Mouse (Mus musculus) hindbrain, embryonic 10.5 days (tissue): ENCODE data around the gene Mettl18. TPM values are rescaled to one million over a fixed set of nuclear protein-coding genes. Genes with fewer than 3 reads are reported as not detected.

Experiments used
- DNase-seq: peaks from one replicate; pipeline ENCODE4 v3.0.0-alpha.2; 2017; ENCODE audit warnings: low spot score
- H3K27ac ChIP-seq: fragments of 300-500 bp; sonication (generic); 2 replicates; pipeline ENCODE4 v1.5.1; 2016; ENCODE audit warnings: mild to moderate bottlenecking, moderate library complexity
- H3K27me3 ChIP-seq: fragments of 300-500 bp; sonication (generic); 2 replicates; pipeline ENCODE4 v1.6.1; 2016; ENCODE audit warnings: mild to moderate bottlenecking; ENCODE audit not compliant: poor library complexity, insufficient read depth, severe bottlenecking
- H3K36me3 ChIP-seq: fragments of 300-500 bp; sonication (generic); 2 replicates; pipeline ENCODE4 v1.6.1; 2016; ENCODE audit warnings: mild to moderate bottlenecking, moderate library complexity
- H3K4me1 ChIP-seq: fragments of 300-500 bp; sonication (generic); replicated peaks from 2 replicates; pipeline ENCODE4 v1.6.1; 2016; ENCODE audit warnings: mild to moderate bottlenecking
- H3K4me3 ChIP-seq: fragments of 300-500 bp; sonication (generic); 2 replicates; pipeline ENCODE4 v1.5.1; 2016; ENCODE audit warnings: mild to moderate bottlenecking, moderate library complexity
- H3K9me3 ChIP-seq: fragments of 300-500 bp; sonication (generic); 2 replicates; pipeline ENCODE4 v1.6.1; 2016; ENCODE audit warnings: mild to moderate bottlenecking, moderate library complexity
- WGBS: fragments of 180-500 bp; shearing (Covaris S2); methylation state at CpG from one replicate; pipeline ENCODE4 v1.1.7; 2016; 5-methylcytosine and 5-hydroxymethylcytosine counted together
- polyA plus RNA-seq: library from polyadenylated mRNA; unstranded; fragments of >200 nt; fragmentation: Nextera tagmentation; extraction: Ambion mirVana; gene quantifications from 2 replicates; pipeline ENCODE4 v1.2.1, GENCODE M21; 2016

Gene Mettl18
- 8.7 and 10.3 TPM in 2 replicates for polyA plus RNA-seq

DNA sequence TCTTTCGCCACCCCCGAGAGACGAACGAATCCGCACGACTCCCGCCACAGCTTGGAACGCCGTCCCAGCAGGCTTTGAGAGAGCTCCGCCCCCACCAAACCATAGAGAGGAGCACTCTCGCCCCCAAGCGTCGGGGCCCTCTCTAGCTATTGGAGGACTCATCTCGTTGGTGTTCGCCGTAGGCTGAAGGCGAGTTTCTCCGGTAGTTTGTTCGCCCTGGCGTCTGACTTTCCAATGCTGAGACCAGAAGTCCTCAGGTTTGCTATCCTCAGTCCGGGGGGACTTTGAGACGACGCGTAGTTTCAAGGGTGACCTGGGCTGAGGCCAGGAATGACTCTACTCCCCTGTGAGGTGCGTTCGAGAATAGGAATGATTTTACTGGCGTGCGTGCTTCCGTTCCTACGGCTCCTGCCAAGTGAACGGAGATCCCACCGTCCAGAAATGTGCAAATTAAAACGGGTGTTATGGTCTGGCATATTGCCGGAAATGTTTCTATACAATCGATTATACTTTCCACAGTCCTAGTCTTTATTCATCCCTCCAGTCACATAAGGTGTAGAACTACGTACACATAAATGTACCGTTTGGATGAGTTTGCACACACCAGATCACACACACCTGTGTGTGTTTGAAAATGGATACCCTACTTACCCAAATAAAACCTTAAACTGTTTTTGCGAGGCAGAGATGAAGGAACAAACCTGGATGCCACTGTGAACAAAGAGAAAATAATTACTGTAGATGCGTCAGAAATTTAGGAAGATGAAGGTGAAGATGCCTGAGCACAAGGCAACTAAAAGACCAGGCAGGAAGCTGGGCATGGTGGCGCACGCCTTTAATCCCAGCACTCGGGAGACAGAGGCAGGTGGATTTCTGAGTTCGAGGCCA, at the start of gene Mettl18, which contains the start of gene BC055324:
Mettl18 (plus strand) TSS at position 169 of the 888 bp plus-strand sequence.
BC055324 (minus strand) TSS at position 76 of the 888 bp plus-strand sequence.
- peak; percentile 93 for DNase-seq

DNA sequence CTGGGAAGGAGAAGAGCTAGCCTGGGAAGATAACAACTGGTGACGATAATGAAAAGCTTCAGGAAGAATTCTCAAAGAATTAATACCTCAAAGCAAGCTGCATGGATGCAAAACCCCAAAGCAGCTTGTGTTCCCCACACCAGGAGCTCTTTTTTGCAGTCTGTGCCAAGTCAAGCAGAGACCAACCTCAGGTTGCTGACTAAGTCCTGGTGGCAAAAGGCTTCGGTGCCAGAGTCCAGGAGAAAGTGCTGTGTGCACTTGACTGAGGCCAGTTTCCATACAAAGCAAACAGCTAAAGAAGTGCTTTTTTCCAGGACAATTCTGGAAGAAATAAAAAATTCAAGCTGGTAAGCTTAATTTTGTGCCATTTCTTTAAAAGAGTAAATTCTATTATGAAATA, 41.3 kb upstream of the Mettl18 start:
- Histone ChIP-seq H3K27me3 (no peaks in the 10 kb centered on the region), H3K4me3 (no peak overlapping the region), H3K9me3 (no peaks in the 10 kb centered on the region), H3K27ac (no peak overlapping the region), H3K4me1 (no peaks in the 10 kb centered on the region), H3K36me3 (peaks cover 97% of the 10 kb centered on the region)
- no peak for DNase-seq
- 89% methylated on average over 2 of the region's 2 CpGs for WGBS

More for the DNA sequence above, at the start of gene Mettl18, which contains the start of gene BC055324:
- Histone ChIP-seq H3K4me1 (peaks cover 9% of the 10 kb centered on the region), H3K4me3 (peak within 1 kb of the TSS; percentile 84), H3K27ac (peak within 1 kb of the TSS; percentile 91), H3K9me3 (no peaks in the 10 kb centered on the region), H3K36me3 (peaks cover 12% of the 10 kb centered on the region), H3K27me3 (no peaks in the 10 kb centered on the region)
- WGBS = 4% methylated on average over 43 of the region's 43 CpGs

DNA sequence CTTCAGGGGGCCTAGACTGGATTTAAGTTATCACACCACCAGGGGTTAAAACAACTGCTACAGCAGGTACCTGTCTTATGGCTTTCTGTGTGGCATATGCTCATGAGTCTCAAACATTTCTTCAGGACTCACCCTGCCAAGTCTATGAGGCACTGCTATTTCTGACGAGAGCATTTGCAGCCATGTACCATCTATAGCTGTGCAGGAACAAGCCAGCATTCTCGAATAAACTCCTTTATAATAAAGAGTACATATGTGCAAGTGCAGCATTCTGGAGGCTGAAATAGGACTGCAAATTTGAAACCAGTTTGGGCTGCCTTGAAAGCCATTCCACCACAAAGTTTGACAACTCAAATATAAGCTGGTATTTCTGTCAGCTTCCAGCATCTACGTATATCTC, 36.7 kb upstream of the Mettl18 start:
- H3K4me3 ChIP-seq = no peak overlapping the region
- WGBS = 92% methylated on average over 3 of the region's 3 CpGs
- DNase-seq = no peak
- H3K9me3 ChIP-seq = no peaks in the 10 kb centered on the region
- no peaks in the 10 kb centered on the region for H3K4me1 ChIP-seq
- H3K27ac ChIP-seq = no peak overlapping the region
- no peaks in the 10 kb centered on the region for H3K27me3 ChIP-seq
- H3K36me3 ChIP-seq = peaks cover 92% of the 10 kb centered on the region

DNA sequence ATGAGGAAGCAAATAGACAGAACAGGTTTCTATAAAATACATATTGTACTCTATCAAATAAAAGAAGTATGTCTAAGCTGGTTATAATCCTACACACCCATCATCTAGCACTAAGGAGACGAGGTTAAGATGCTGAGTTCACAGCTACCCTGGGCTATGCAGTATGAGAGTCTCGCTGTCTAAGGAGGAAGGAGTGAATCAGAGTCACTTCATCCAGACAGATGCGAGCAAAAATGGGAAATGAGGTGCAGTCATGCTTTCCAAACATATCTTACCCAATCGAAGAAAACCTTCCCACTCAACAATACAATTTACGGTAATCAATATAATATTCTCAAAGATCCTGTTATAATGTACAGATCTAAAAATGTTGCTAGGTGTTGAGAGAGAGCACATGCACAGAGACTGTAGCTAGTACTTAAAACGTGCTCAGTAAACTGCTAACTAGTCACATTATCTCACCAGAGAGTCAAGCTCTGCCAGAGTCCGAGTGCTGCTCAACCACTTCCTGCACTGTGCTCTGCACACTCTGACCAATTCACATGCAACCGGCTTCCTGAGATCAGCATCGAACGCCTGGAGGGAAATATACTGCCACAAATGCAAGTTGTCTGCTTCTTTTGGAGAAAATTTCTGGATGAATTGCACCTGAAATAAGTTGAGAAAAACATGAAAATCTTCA, 30.5 kb upstream of the Mettl18 start:
- no peaks in the 10 kb centered on the region for H3K4me1 ChIP-seq
- no peaks in the 10 kb centered on the region for H3K27me3 ChIP-seq
- 90% methylated on average over 10 of the region's 10 CpGs for WGBS
- H3K4me3 ChIP-seq = no peak overlapping the region
- peaks cover 74% of the 10 kb centered on the region for H3K36me3 ChIP-seq
- DNase-seq = no peak
- no peaks in the 10 kb centered on the region for H3K9me3 ChIP-seq
- no peak overlapping the region for H3K27ac ChIP-seq

DNA sequence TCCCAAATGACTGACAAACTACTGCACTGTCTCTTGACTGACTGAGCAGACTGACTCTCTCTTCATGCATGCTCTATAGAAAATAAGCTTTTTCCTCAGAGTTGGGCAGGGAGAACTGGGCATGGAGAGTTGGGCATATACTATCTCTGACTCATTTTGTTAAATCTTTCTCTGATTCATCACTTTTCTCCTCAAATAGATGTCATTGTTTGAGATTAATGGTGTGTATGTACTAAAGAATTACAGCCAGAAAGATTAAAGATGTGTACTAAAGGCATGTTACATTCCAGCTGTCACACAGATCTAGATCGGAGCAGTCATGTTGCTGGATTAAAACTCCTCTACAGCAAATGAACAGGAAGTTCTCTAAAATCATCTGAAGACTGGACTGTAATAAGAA, 20.2 kb upstream of the Mettl18 start:
- H3K4me1 ChIP-seq = no peaks in the 10 kb centered on the region
- no peak overlapping the region for H3K27ac ChIP-seq
- H3K9me3 ChIP-seq = no peaks in the 10 kb centered on the region
- WGBS = 96% methylated on average over 1 of the region's 1 CpGs
- no peaks in the 10 kb centered on the region for H3K27me3 ChIP-seq
- no peak overlapping the region for H3K4me3 ChIP-seq
- DNase-seq = no peak
- peaks cover 67% of the 10 kb centered on the region for H3K36me3 ChIP-seq

DNA sequence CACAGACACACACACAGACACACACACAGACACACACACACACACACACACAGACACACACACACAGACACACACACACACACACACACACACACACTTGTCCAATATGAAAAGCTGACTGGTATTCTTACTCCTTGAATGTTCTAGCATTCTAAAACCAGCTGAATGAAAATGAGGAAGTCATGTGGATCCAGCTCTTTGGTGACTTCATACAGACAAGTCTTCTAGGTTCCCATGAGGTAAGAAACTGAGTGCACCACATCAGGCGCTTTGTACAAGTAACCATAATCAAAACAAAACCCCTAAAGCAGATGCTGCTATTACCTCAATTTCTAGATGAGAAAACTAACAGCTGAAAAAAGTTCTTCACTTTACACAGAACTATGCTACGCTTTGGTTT, 19.6 kb upstream of the Mettl18 start:
- Histone ChIP-seq H3K9me3 (no peaks in the 10 kb centered on the region), H3K27me3 (no peaks in the 10 kb centered on the region), H3K27ac (no peak overlapping the region), H3K36me3 (peaks cover 67% of the 10 kb centered on the region), H3K4me3 (no peak overlapping the region), H3K4me1 (no peaks in the 10 kb centered on the region)
- 97% methylated on average over 2 of the region's 2 CpGs for WGBS
- no peak for DNase-seq

DNA sequence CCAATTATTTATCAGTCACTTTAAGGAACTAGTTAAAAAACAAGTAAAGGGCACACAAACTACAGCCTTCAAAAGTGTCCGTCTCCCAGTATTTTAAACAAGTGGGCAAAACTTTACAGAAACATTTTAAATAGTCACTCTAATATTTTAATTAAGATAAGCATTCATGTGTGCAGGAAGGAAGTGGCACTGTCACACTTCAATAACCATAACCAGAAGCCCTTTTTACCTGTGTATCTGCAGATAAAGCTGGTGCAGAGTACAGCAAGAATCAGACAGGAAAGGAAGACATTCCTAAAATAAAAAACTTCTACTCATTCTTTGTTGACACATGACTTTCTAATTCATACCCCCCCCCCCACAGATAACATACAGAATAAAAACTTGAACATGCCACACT, 18.2 kb upstream of the Mettl18 start:
- Histone ChIP-seq H3K36me3 (peaks cover 68% of the 10 kb centered on the region), H3K27me3 (no peaks in the 10 kb centered on the region), H3K9me3 (no peaks in the 10 kb centered on the region), H3K4me1 (no peaks in the 10 kb centered on the region), H3K4me3 (no peak overlapping the region), H3K27ac (no peak overlapping the region)
- no peak for DNase-seq
- 96% methylated on average over 1 of the region's 1 CpGs for WGBS

DNA sequence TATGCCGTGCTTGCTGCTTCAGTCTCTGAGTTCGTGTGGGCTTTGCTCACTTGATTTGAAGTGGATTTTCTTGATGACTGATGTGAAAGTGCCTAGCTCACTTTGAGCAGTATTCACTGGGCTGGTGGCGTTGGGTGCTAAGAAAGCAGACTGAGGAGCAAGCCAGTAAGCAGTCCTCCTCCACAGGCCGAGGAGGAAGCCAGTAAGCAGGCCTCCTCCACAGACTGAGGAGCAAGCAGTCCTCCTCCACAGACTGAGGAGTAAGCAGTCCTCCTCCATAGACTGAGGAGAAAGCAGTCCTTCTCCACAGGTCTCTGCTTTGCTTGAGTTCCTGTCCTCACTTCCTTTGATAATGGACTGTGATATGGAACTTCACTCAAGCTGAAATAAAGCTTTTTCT, 2.3 kb upstream of the Mettl18 start:
- 92% methylated on average over 4 of the region's 4 CpGs for WGBS
- H3K27ac ChIP-seq = no peak overlapping the region
- H3K4me1 ChIP-seq = peaks cover 9% of the 10 kb centered on the region

DNA sequence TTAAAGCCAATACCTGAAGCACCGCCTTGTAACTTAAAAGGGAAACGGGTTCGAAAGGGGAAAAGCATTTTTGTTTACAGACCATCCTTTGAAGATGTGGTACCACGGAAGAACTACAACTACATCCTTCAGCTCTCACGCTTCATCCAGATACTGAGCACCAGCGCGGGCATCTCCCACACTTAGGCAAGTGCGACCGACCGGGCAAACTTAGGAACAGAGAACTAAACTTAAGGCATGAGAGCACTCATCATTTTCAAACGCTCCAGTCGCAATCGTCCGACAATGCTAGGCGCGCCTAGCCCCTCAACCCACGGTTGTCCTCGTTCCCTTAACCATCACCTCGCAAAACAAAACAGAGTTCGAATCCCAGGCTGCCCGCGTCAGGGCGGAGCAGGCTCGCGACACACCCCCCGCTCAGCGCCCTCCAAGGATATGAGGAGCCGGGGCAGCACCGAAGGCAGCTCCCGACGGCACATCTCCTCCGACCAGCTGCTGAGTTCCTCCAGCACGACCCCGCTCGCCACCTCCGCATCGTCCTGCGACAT, 442 bp upstream of the Mettl18 start:
- Histone ChIP-seq H3K27me3 (no peaks in the 10 kb centered on the region), H3K4me3 (peak overlapping the region; percentile 84), H3K9me3 (no peaks in the 10 kb centered on the region), H3K27ac (peak overlapping the region; percentile 91), H3K4me1 (peaks cover 9% of the 10 kb centered on the region), H3K36me3 (peaks cover 12% of the 10 kb centered on the region)
- no peak for DNase-seq
- WGBS = 2% methylated on average over 38 of the region's 38 CpGs

More for the DNA sequence above, 2.3 kb upstream of the Mettl18 start:
- Histone ChIP-seq H3K4me3 (no peak overlapping the region), H3K36me3 (peaks cover 25% of the 10 kb centered on the region), H3K9me3 (no peaks in the 10 kb centered on the region), H3K27me3 (no peaks in the 10 kb centered on the region)
- DNase-seq = no peak

DNA sequence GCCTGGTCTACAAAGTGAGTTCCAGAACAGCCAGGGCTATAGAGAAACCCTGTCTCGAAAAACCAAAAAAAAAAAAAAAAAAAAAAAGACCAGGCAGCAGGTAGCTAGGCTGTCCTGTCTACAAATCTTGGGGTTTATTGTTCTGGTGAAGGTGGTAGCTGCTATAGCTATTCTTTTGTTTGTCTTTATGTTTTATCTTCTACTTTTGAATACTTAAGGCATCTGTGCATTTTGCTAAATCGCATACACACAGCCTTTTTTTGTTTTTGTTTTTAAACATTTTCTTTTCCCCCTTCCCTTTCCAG, 872 bp downstream of the Mettl18 start:
- no peaks in the 10 kb centered on the region for H3K27me3 ChIP-seq
- peaks cover 12% of the 10 kb centered on the region for H3K36me3 ChIP-seq
- H3K4me1 ChIP-seq = peaks cover 9% of the 10 kb centered on the region
- H3K4me3 ChIP-seq = peak overlapping the region; percentile 84
- 86% methylated on average over 2 of the region's 2 CpGs for WGBS
- H3K27ac ChIP-seq = no peak overlapping the region
- H3K9me3 ChIP-seq = no peaks in the 10 kb centered on the region
- no peak for DNase-seq

DNA sequence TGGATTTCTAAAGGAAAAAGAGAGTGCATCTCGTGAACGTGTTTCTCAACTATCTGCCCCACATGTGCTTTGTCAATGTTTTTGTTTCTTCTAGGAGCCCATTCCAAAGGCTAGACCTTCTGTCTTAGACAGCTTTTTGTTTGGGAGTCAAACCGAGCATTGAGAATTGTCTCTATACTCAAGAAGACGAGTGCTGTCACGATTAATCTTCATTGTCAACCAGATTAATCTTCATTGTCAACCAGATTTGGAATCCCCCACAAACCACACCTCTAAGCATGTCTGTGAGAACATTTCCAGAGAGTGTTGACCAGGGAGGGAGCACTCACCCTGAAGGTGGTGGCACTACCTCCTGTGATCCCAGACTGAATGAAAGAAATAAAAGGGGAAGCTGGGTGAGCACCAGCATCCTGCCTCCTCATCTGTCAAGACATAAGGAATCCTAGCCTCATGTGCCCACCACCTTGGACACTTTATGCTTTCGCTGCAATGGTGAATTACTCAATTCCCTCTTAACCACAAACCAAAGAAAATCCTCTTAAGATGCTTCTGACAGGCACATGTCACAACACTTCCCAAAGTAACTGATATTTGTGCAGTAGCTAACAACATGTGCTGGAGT, 7.3 kb downstream of the Mettl18 start:
- H3K4me3 ChIP-seq = no peak overlapping the region
- H3K27me3 ChIP-seq = no peaks in the 10 kb centered on the region
- no peaks in the 10 kb centered on the region for H3K9me3 ChIP-seq
- H3K36me3 ChIP-seq = no peaks in the 10 kb centered on the region
- no peaks in the 10 kb centered on the region for H3K4me1 ChIP-seq
- DNase-seq = no peak
- 66% methylated on average over 6 of the region's 6 CpGs for WGBS
- no peak overlapping the region for H3K27ac ChIP-seq

DNA sequence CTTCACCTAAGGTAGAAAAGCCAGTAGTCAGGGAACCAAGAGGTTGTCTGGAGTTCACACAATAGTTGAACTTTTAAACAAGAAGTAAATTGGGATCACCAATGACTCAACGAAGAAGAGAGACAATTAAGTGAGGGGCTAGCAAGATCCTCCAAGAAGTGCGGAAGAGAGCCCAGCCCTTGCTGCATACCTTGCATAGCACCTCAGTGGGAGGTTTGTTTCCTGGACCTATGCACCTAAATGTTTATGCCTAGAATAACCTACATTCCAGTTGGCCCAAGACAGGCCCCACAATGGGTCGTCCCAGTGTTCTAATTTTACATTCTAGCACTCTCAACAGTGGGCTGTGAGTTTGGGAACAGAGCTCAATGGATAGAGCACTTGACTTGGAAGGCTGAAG, 9.6 kb downstream of the Mettl18 start:
- Histone ChIP-seq H3K4me1 (no peaks in the 10 kb centered on the region), H3K9me3 (no peaks in the 10 kb centered on the region), H3K27ac (no peak overlapping the region), H3K36me3 (no peaks in the 10 kb centered on the region), H3K4me3 (no peak overlapping the region), H3K27me3 (no peaks in the 10 kb centered on the region)
- 82% methylated on average over 3 of the region's 3 CpGs for WGBS
- DNase-seq = no peak

DNA sequence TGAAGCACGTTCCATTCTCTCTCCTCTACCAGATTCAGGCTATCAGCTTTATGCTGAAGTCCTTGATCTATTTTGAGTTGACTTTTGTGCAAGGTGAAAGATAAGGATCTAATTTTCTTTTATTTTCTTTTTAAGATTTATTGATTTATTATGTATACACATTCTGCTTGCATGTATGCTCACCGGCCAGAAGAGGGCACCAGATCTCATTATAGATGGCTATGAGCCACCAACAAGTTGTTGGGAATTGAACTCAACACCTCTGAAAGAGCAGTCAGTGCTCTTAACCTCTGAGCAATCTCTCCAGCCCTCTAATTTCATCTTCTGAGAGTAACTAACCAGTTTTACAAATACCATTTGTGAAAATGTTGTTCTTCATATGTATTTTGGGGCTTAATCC, 14.5 kb downstream of the Mettl18 start:
- Histone ChIP-seq H3K27me3 (no peaks in the 10 kb centered on the region), H3K4me3 (no peak overlapping the region), H3K9me3 (no peaks in the 10 kb centered on the region), H3K27ac (no peak overlapping the region), H3K4me1 (no peaks in the 10 kb centered on the region), H3K36me3 (no peaks in the 10 kb centered on the region)
- 38% methylated on average over 2 of the region's 2 CpGs for WGBS
- DNase-seq = peak; percentile 19
